Mouse (Mus musculus): Measurements from ENCODE around the gene Maml3.
A peak's percentile ranks its signal among the peaks of the same experiment; 100 is the strongest.

Maml3 gene

DNA sequence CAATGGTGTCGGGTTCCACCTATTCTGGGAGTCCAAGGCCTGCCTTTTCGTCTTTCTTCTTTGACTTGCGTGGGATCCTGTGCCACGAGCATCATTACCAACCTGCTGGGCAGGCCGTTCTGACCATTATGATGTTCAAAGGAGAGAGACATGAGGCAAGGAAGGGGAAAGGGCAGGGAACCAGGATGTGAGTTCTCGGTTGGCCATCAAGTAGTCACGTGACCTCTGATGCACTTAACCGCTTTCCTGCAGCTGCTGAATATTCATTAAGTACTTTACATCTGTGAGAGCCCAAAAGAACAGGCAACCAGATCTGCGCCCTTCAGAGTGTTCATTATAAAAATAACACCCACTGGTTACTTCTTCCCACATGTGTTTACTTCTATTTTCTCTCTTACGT lies 411.7 kb downstream of the Maml3 start:
- DNase-seq: no peak

DNA sequence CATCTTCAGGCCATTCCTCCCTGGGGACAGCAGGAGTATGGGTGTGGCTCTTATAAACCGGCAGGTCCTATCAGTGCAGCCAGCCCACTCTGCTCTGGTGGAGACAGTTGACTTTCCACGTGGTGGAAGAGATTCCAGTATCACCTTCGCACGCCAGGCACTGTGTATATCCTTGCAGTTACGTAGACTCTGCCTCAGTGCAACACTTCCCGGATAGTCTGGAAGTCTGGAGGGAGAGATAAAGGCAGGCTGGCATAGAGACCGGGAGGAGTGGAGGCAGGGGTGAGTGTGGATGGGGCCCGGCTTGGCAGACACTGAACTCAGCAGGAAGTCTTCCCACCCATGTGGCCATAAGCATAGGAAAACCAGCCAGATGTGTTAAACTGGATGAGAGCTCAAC lies 416.2 kb downstream of the Maml3 start:
- no peak for DNase-seq

DNA sequence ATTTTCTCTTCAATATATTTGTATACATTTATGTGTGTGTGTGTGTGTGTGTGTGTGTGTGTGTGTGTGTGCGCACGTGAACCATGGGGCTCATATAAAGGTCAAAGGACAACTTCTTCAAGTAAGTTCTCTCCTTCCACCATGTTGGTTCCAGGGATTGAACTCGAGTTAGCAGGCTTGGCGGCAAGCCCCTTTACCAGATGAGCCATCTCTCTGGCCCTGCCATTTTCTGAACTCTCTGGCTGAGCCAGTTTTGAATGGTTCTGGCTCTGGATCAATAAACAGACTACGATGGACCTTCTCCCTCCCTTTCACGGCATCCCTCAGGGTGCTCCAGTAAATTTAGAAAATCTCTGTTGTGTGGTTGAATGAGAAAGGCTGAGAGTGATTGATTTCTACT lies 418.1 kb downstream of the Maml3 start:
- no peak for DNase-seq

DNA sequence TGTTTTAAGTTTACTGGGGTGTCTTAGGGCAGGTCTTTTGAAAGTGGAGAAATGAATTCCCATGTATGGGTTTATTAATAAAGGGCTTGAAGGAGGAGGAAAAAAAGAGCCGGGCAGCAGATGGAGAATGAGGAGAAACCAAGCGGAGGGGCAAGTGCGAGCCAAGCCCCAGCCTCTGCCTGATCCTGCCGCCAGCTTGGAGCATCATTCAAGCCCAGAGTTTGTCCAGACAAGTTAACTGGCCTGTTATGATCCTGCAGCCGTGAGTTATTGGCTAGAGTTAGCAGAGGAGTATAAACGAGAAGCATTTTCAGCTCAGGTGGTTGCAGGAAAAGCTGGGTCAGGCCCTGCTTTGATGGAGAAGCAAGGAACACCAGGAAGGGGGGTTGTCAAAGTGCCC lies 418.6 kb downstream of the Maml3 start:
- no peak for DNase-seq

DNA sequence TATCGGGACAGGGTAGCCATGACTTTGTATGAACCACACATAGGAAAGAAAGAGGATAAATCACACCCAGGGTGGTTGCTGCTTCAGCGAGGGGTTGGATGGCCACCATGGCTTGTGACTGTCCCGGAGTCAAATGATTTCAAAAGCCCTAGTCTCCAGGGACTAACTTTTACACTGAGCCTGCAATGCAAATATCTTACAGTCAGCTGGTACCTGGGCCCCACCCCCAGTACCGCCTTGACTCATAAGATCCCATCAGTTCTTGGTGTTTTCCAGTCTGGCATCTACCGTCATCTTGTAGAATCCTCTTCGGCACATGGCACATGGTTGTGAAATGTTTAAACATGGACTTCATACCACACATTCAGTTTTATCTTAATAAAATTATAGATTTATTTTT lies 419.3 kb downstream of the Maml3 start:
- DNase-seq: no peak

DNA sequence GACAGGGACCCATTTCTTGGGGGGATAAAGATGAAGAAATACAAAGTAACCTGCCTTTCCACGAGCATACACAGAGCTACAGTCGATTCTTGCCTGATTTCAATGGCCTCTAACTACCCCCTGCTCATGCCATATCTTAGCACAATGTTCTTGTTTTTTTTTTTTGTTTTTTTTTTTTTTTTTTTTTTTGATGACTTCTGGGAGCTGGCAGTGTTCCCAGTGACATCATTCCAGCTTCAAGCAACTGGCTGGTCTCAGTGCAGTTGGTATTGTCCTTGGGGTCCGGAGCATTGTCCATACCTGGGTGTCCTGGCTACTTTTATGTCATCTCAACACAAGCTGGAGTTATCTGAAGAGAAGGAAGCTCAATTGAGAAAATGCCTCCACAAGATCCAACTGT lies 429.9 kb downstream of the Maml3 start:
- no peak for DNase-seq

DNA sequence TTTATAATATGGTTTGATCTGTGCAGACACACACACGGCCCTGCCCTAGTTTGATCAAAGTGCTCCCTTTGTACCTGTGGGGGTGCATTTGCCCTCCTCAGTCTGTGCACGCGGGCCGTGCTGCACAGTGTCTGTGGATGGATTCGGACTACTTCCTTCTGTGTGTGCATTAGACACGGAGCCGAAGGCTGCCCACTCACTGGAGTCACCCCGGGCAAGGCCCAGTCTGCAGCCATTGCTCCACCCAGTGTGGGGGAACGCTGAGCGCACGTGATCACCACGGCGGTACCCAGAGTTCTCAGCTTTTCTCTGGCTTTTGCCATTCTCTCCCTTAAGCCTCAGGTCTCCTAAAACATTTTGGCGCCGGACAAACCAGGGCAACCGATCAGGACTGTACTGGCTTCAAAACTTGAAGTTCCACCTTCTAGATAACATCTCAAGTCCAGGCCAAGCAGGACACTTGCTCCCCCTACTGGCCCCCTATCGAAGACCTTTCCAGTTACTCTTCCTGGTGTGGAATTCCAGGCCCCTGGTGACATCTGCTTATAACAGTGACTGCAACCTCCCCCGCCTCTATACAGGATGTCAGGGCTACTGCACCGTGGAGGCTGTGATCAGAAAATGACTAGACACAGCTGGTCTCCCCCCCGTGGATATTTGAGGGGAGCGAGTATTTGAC lies 431.3 kb downstream of the Maml3 start:
- peak; percentile 22 for DNase-seq

DNA sequence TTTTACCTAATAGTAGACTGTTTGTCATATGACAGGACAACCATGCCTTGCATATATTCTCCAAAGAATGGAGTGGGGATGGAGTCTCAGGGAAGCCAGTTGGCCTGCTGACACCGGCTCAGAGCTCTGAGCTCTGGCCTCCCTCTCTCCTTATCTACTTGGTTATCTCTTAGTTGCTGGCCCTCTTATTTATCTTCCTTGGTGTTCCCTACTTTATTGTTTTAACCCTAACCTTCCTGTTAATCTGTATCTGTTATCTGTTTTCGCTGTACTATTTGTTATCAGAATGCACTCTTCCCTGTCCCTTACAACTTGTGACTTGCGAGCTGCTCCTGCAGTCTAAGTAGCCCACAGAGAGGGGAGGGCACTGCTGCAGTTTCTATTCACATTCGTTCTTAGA lies 432.2 kb downstream of the Maml3 start:
- no peak for DNase-seq

DNA sequence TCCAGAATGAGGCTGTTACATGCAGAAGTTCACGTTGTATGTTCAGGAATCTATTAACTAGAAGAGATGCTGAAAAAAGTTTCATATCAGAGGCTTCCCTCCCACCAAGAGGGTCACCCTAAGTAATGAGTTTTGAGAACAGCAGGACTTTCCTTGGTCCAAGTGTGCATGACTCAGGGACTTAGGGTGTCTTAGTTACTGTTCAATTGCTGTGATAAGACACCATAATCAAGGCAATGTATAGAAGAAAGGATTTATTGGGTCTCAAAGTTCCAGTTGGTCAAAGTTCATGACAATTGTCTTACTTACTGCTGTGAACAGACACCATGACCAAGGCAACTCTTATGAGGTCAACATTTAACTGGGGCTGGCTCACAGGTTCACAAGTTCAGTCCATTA lies 433.8 kb downstream of the Maml3 start:
- DNase-seq: no peak

DNA sequence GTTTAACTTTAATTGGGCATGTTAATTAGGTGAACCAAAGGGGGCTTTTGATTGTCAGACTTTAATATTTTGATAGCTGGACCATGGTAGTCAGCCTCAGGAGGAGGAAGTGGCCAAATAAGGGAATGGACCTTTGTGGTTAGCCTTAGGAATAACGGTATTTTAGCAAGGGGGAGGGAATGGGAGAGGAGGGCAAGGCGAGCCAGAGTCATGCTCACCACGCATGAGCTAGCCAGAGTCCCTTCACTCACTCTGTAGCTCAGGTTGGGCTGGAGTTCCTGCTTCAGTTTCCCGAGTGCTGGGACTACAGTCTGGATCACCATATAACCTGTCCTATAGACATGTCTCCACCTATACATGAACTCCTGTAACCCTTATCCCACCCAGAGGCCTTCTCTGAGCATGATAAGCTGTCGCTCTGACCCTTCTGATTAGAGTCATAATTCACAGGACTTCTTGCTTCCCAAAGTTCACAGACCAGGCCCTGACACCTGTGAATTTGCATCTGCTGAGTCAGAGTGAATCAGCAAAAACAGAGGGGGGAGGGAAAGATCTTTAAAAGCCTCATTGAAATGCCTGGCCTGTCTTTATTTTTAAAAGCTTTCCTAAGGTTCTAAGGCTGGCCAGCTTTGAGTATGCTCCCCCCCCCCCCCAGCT lies 434.3 kb downstream of the Maml3 start:
- no peak for DNase-seq

DNA sequence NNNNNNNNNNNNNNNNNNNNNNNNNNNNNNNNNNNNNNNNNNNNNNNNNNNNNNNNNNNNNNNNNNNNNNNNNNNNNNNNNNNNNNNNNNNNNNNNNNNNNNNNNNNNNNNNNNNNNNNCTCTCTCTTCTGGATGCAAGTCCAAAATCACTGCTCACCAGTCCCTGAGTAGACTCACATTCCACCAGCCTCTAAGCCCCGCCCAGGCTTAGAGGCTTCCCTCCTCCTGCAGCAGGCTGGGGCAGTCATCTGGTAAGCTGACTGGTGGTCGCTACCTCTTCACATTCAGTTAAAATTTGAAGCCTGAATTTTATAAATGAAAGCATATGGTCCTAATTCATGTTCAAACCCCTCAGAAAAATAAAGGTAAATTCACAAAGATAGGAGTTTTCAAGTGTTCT lies 436.3 kb downstream of the Maml3 start:
- DNase-seq: no peak

DNA sequence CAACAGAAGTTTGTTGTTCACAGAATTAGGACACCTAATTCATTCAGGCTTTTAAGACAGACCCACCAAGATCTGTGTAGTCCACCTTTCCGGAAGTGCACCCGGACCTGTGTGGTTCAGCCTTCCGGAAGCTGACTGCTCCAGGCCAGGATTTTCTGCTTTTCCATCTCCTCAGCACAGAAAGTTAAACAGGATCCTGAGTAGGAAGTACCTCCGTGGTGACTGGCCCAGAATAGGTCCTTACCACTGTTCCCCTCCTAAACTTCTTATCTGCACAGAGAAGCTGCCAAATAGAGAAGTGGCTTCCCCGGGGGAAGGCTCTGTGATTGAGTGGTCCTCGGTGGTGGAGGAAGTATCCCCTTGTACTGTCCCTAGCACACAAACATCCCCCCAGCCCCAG lies 442.3 kb downstream of the Maml3 start:
- DNase-seq: no peak

DNA sequence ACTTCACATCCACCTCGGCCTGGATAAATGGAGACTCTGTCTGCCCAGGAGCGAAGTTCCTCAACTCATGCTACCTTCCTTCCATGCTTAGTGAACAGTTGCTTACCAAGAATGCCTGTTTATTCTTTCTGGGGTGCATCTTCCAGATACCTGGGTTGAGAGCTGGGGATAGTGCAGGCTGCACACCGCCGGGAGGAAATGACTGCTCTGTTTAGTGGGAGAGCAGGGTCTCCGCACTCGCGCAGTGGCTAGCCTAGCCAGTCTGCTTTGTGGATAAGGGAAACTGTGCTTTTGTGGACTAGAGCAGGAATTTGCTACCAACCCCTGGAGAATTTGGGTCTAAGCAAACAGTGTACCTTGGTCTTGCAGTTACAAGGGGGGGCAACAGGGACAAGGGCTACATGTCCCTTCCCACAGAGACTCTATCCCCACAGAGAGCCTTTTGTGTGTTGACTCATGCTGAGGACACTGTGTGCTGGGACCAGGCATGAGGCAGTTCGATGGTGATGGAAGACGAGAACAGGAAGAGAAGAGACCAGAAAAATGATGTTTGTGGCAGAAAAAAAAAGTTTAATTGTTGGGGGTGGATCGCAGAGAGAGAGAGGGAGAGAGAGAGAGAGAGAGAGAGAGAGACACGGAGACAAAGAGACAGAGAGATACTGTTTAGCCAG lies 442.9 kb downstream of the Maml3 start:
- no peak for DNase-seq

DNA sequence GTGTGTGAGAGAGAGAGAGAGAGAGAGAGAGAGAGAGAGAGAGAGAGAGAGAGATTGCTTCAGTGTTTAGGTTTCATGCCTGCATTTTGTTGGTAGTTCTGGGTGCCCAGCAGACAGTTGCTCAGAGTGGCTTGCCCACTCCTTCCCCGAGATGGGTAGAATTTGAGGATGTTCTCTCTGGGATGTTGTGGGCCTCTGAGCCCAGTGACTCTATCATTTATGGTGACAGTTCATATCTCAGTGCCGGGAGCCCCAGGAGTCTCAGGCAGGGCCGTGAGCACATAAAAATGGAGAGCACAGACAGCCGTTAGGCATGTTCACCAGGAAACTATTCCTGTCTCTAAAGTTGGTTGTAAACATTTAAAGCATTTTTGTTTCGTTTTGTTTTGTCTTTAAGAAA lies 443.5 kb downstream of the Maml3 start:
- no peak for DNase-seq

DNA sequence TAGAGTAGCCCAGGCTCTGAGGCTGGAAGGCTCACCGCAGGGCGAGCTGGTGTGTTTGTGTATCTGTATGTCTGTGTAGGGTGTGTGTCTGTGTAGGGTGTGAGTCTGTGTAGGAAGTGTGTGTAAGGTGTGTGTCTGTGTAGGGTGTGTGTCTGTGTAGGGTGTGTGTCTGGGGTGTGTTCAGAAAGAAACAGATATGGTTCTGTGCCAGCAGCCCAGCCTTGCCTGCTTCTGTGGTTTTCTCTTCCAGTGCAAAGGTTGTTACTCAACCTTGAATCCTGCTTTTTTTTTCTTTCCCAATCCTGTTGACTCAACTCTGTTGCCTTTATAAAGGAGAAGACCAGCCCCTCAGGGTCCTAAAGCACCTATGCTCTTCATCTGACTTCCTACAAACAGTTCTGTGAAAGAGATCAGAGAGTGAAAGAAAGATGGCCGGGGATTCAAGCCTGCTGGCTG lies 444.0 kb downstream of the Maml3 start:
- DNase-seq: no peak

DNA sequence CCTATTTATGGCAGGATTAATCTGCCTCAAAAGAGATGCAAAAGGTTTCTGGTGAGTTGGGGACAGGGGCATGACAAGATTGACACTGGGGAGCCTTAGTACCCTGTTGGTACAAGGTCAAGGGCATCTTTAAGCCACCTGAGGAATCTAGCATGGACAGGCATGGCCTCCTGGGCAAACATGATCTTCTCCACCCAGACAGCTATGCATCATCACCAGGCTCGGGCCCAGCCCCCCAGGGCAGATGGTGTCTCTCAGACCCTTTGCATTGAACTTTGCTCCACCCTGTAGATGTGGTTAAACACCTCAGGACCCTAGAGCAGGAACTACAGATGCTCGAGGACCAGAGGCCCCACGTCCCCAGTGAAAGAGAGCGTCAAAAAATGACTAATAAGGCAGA lies 444.8 kb downstream of the Maml3 start, which contains the start of gene Mgst2:
Gene Mgst2, plus strand, starts transcription at position 301 of the 400 bp plus-strand sequence.
- no peak for DNase-seq

DNA sequence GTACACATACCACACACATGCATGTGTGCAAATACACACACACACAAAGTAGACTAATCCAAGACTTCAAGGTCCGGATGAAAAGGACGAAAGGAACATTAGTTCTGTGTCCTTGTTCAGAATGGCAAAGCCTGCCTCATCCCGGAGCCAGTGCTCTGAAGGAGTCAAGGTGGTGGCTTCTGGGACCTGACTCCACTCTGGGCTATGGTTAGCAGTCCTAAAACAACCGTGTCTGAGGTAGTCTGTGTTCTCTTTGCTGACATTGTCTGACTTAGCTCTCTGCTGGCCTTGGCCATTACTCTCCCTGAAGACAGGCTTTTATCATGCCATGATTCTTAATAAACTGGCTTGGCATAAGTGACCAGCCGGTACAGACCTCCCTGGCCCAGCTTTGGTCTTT lies 445.5 kb downstream of the Maml3 start:
- no peak for DNase-seq

DNA sequence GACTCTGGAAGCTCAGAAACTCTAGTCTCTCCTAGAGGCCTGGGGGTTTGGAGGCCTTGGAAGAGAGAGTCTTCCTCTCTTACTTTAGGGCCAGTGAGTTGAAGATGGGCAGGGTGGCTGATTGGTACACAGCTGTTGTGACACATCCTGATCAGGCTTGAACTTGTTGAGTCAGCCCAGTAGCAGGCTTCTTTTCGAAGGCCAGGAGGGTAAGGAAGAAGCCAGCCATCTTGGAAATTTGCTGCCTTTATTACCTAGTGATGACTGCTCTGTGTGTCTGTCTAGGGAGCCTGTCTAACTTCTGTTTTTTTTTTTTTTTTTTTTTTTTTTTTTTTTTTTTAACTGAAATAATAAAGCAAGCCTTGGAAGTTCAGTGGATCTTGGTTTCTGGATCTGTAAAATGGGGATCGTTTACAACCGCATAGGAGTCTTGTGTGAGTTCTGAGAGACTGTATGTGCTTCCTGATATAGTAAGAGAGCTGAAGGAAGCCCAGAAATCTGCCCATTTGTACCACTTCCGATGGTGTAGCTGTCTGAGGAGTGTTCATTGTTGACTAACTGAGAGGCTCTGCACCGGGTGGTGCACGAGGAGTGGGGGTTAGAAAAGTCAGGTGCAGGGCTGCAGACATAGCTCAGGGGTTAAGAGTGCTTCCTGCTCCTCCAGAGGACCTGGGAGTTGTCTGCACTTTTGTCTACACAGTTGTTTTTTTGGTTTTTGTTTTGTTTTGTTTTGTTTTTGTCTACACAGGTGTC lies 450.4 kb downstream of the Maml3 start:
- no peak for DNase-seq

DNA sequence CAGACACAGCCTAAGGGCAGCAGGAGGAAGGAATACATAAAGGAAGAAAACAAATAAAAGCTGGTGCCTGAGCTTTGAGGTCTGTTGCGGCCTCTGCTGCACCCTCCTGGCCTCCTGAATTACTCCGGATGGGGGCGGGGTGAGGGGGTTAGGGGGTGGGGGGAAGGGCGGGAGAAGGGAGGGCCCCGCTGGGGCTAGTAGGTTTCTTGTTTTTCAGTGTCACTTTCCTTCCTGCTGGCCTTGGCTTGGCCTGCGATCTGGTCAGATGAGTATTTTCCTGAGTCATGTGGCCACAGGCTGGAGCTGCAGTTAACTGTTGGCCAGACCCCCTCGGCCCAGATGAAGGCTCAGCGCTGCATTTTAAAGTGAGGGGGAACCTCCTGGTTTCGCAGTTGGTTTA lies 452.2 kb downstream of the Maml3 start:
- no peak for DNase-seq

DNA sequence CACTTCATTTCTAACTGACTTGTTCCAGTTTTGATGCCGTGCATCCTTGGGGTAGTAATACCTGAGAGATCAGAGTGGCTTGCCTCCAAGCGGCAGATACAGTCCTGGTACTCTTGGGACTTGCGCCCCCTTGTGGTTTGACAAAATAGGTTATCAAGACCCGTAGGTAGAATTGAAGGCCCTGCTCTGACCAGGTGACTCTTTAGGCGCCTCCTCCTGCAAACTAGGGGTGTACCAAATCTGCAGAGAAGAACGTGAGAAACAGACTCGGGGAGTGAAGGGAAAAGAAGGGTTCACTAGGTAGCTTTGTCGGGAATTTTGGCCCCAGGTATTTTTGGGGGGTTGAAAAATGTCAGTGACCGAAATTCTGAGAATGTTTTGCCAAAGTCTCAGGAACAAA lies 452.6 kb downstream of the Maml3 start:
- peak; percentile 78 for DNase-seq

DNA sequence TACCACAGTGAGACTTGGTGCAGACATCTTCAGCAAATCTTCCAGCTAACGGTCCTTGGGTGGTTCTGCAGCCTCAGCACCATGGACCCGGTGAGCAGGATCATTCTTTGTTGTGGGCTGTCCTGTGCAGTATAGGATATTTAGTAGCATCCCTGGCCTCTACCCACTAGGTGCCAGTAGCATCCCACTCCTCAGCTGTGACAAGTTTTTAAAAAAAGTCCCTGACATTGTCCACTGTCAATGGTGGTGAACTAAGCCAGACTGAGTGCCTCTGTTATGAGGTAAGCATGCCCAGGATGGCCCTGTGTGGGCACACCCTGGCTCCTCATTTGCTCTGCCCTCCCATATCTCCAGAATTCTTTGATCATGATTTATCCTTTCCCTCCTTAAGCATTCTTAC lies 453.7 kb downstream of the Maml3 start:
- DNase-seq: no peak

DNA sequence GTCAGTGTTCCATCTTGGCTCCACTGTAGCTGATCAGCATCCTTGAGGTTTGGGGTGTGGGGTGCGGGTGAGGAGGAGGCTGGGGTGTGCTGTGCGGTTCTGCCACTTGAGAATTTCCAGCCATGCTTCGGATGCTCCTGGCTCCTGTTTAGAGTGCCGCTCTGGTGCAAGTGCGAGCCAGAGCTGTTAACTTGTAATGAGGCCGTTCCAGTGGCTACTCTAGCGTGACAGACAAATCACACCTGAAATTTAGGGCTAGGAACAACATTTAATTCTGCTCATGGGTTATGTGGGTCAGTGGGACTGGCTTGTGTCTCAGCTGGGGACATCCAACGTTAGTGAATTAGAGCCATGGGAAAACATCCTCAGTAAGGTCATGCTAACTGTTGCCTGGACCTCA lies 454.9 kb downstream of the Maml3 start:
- no peak for DNase-seq

DNA sequence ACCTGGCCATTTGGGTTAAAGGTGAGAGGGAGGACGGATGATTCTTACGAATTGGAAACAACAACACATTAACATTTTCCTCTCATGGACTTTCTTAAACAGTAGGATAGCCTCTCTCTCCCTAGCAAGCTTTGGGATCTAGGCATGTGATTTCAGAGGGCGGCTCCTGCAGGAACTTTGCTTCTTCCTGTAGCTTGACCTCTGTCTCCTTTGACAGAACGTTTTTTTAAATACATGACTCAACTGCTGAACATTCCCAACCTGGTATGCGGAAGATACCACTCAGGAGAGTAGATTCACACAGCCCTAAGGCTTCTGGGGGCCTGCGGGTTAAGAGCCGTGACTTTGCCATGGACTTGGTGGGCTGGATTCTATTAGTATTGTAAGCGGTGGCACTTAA lies 455.4 kb downstream of the Maml3 start:
- DNase-seq: no peak
